Mouse (Mus musculus) liver, embryonic 16.5 days (tissue): ENCODE results near the gene Gpr157. TPM values are rescaled to one million over a fixed set of nuclear protein-coding genes. Genes with fewer than 3 reads are reported as not detected.

Experiments
- microRNA counts: library from miRNA; unstranded; fragments of <30 nt; microRNA quantifications from one replicate; lab custom pipeline; 2016
- microRNA-seq: library from miRNA; unstranded; fragments of <30 nt; microRNA quantifications from one replicate; pipeline ENCODE4, GENCODE M21; 2016
- polyA plus RNA-seq: library from polyadenylated mRNA; unstranded; fragments of >200 nt; fragmentation: Nextera tagmentation; extraction: Ambion mirVana; gene quantifications from 2 replicates; pipeline ENCODE4 v1.2.1, GENCODE M21; 2015

The Gpr157 gene
- polyA plus RNA-seq, 1 experiment from 2014 or later, result 0.74 TPM

MicroRNAs encoded within 50 kb of the gene (microRNA counts, 519-probe panel; counts per million panel counts)
- microRNA mmu-miR-34a (lab: Ali Mortazavi, UCI), result 2,281 counts per million, percentile 45 among the panel's probes with 10 or more counts

Small RNA genes lying within 50 kb of the gene (microRNA-seq; reads per million reads assigned to microRNA genes)
- gene Mir34a, result 91.3 reads per million, percentile 52 among the genes with 10 or more reads in this experiment

Other genes with a start within 250 kb of the Gpr157 start
- 0.82 and 0.89 TPM in 2 replicates for gene Spsb1, start 132.3 kb upstream of the Gpr157 start, polyA plus RNA-seq
- gene H6pd, start 78.3 kb upstream of the Gpr157 start, polyA plus RNA-seq, result 24.2 and 33.7 TPM in 2 replicates
- 0.21 and 0.27 TPM in 2 replicates for gene Slc2a5, start 31.9 kb downstream of the Gpr157 start, polyA plus RNA-seq
- 0.12 TPM in 1 of 2 replicates, not detected in the other for gene Slc2a7, start 61.6 kb downstream of the Gpr157 start, polyA plus RNA-seq
- gene Car6, start 114.0 kb downstream of the Gpr157 start, polyA plus RNA-seq, result not detected in 2 replicates
- gene Eno1, start 149.4 kb downstream of the Gpr157 start, polyA plus RNA-seq, result 616 and 624 TPM in 2 replicates
- 5.7 and 6.8 TPM in 2 replicates for gene Rere, start 194.3 kb downstream of the Gpr157 start, polyA plus RNA-seq